Mouse (Mus musculus) stomach, postnatal 0 days (tissue): ENCODE results near the gene Bcat1.

Experiments used
- CTCF ChIP-seq: IDR thresholded peaks from 2 replicates; pipeline ENCODE4 v1.5.1; 2016; ENCODE audit warnings: antibody characterized with exemption, low read depth, mild to moderate bottlenecking, moderate library complexity
- EP300 ChIP-seq: optimal IDR thresholded peaks from 2 replicates; pipeline ENCODE3; 2016; ENCODE audit warnings: antibody characterized with exemption

- TF ChIP-seq CTCF (no peak), EP300 (no peak)
Measured at GRCm38 (mm10) chr6:144967536-144967935, 108.4 kb downstream of the Bcat1 start.
